8 mouse cellular contexts compared by ENCODE assay signal in genomic region chr10:78010335-78010734, GRCm38 (mm10). TPM values are rescaled to one million over a fixed set of nuclear protein-coding genes. Genes with fewer than 3 reads are reported as not detected.
A peak's percentile ranks its signal among the peaks of the same experiment; 100 is the strongest.
DNase-seq lines count a peak whose midpoint lies in the region; ATAC-seq and TF ChIP-seq lines count a peak whose summit lies in the region.

No protein-coding gene starts in this region.

- H3K4me1 ChIP-seq in forebrain, embryonic 11.5 days (replicated peaks; ENCODE audit: control insufficient read depth, insufficient read depth, low read length) = peaks cover 19% of the 10 kb centered on the region; the same call in 1 of the 2 replicates
- H3K4me1 ChIP-seq in liver, embryonic 11.5 days (replicated peaks; ENCODE audit: control insufficient read depth, insufficient read depth, low read length) = peaks cover 39% of the 10 kb centered on the region

- no peak overlapping the region for H3K27ac ChIP-seq in forebrain, embryonic 11.5 days (ENCODE audit: low read depth, low read length)
- H3K27ac ChIP-seq in liver, embryonic 11.5 days (ENCODE audit: low read depth, low read length) = no peak overlapping the region
- no peak overlapping the region for H3K27ac ChIP-seq in left cerebral cortex, adult 2 months

- H3K9me3 ChIP-seq in forebrain, embryonic 11.5 days (ENCODE audit: control insufficient read depth, low read length) = no peaks in the 10 kb centered on the region
- H3K9me3 ChIP-seq in liver, embryonic 11.5 days (ENCODE audit: control insufficient read depth, low read length) = no peaks in the 10 kb centered on the region; the same call in 1 of the 2 replicates

- intact Hi-C loops in left cerebral cortex, adult 2 months (cut with DNase I) = no loop called here

- DNase-seq in embryo, embryonic 10.5 days (ENCODE audit: low spot score) = peak; percentile 38
- no peak for DNase-seq in embryo, embryonic 9.5 days (ENCODE audit: extremely low spot score)
- peak; percentile 66 for DNase-seq in 416B (ENCODE audit: low read depth)
- no peak for DNase-seq in forebrain, embryonic 11.5 days (ENCODE audit: low spot score)
- DNase-seq in liver, embryonic 11.5 days (ENCODE audit: low spot score) = no peak
- no peak for DNase-seq in left cerebral cortex, adult 2 months (ENCODE audit: extremely low spot score in 1 of 2, low spot score in 2 of 2)
- no peak for DNase-seq in frontal cortex, postnatal 10 days (ENCODE audit: low spot score in 2 of 2)
- no peak for DNase-seq in cerebellum, postnatal 25 days

- WGBS in forebrain, embryonic 11.5 days = 21% methylated on average over 10 of the region's 10 CpGs
- WGBS in liver, embryonic 11.5 days = 15% methylated on average over 10 of the region's 10 CpGs

- H3K9ac ChIP-seq in forebrain, embryonic 11.5 days (ENCODE audit: low read length) = no peak overlapping the region; the same call in 1 of the 2 replicates
- peak overlapping the region; percentile 49 for H3K9ac ChIP-seq in liver, embryonic 11.5 days (ENCODE audit: low read depth, low read length)

- no peaks in the 10 kb centered on the region; the same call in 1 of the 2 replicates for H3K27me3 ChIP-seq in forebrain, embryonic 11.5 days (ENCODE audit: control insufficient read depth, insufficient read depth, low read length)
- no peaks in the 10 kb centered on the region for H3K27me3 ChIP-seq in liver, embryonic 11.5 days (replicated peaks; ENCODE audit: control insufficient read depth, insufficient read depth, low read length)

- H3K36me3 ChIP-seq in forebrain, embryonic 11.5 days (ENCODE audit: control insufficient read depth, insufficient read depth, low read length) = no peaks in the 10 kb centered on the region
- H3K36me3 ChIP-seq in liver, embryonic 11.5 days (ENCODE audit: control insufficient read depth, insufficient read depth, low read length) = 0 out of 2 replicates have a peak, but pooled peaks cover 2% of the 10 kb centered on the region

- ATAC-seq in forebrain, embryonic 11.5 days (replicated peaks; ENCODE audit: low FRiP score) = no peak
- ATAC-seq in liver, embryonic 11.5 days (replicated peaks; ENCODE audit: low FRiP score) = no peak

- TF ChIP-seq CTCF in left cerebral cortex, adult 2 months (IDR thresholded peaks at IDR 0.05) = no peak

- H3K4me2 ChIP-seq in forebrain, embryonic 11.5 days (ENCODE audit: low read depth, low read length, severe bottlenecking) = peak overlapping the region; percentile 42
- H3K4me2 ChIP-seq in liver, embryonic 11.5 days = peak overlapping the region; percentile 98

- H3K4me3 ChIP-seq in forebrain, embryonic 11.5 days (ENCODE audit: low read depth, low read length) = peak overlapping the region; percentile 3; the same call in 1 of the 2 replicates
- peak overlapping the region; percentile 87 for H3K4me3 ChIP-seq in liver, embryonic 11.5 days (ENCODE audit: low read depth, low read length)
- no peak overlapping the region for H3K4me3 ChIP-seq in left cerebral cortex, adult 2 months

RNA-seq across cellular contexts. Expression of gene Pfkl, which starts 0.5 kb away (rescaled TPM):
- polyA plus RNA-seq in forebrain, embryonic 11.5 days (2014; fragmentation: Nextera tagmentation; extraction: Ambion mirVana) = 171 and 174 TPM in 2 replicates
- 245 and 255 TPM in 2 replicates for polyA plus RNA-seq in liver, embryonic 11.5 days (2014; fragmentation: Nextera tagmentation; extraction: Ambion mirVana)
- 100 to 1,000 TPM; 141 to 149 TPM for total RNA-seq in left cerebral cortex, adult 2 months (2021)

RNA-seq across cellular contexts. Expression of gene Dnmt3l, which starts 31.4 kb away (rescaled TPM):
- not detected in 2 replicates for polyA plus RNA-seq in forebrain, embryonic 11.5 days (2014; fragmentation: Nextera tagmentation; extraction: Ambion mirVana)
- polyA plus RNA-seq in liver, embryonic 11.5 days (2014; fragmentation: Nextera tagmentation; extraction: Ambion mirVana) = not detected in 2 replicates
- under 1 TPM in 1 of 2 experiments, not detected in 1; 0.54 TPM for total RNA-seq in left cerebral cortex, adult 2 months (2021)

RNA-seq across cellular contexts. Expression of gene 1810043G02Rik, which starts 32.0 kb away (rescaled TPM):
- 34.9 and 38.6 TPM in 2 replicates for polyA plus RNA-seq in forebrain, embryonic 11.5 days (2014; fragmentation: Nextera tagmentation; extraction: Ambion mirVana)
- polyA plus RNA-seq in liver, embryonic 11.5 days (2014; fragmentation: Nextera tagmentation; extraction: Ambion mirVana) = 12.1 and 12.8 TPM in 2 replicates
- total RNA-seq in left cerebral cortex, adult 2 months (2021) = 10 to 100 TPM; 33.9 to 34.0 TPM

RNA-seq across cellular contexts. Expression of gene Aire, which starts 33.1 kb away (rescaled TPM):
- polyA plus RNA-seq in forebrain, embryonic 11.5 days (2014; fragmentation: Nextera tagmentation; extraction: Ambion mirVana) = 0.21 TPM in 1 of 2 replicates, not detected in the other
- polyA plus RNA-seq in liver, embryonic 11.5 days (2014; fragmentation: Nextera tagmentation; extraction: Ambion mirVana) = 0.16 and 0.51 TPM in 2 replicates
- total RNA-seq in left cerebral cortex, adult 2 months (2021) = under 1 TPM in 1 of 2 experiments, not detected in 1; 0.56 TPM

RNA-seq across cellular contexts. Expression of gene Trpm2, which starts 40.0 kb away (rescaled TPM):
- 0.86 and 0.87 TPM in 2 replicates for polyA plus RNA-seq in forebrain, embryonic 11.5 days (2014; fragmentation: Nextera tagmentation; extraction: Ambion mirVana)
- 1.2 TPM in 2 replicates for polyA plus RNA-seq in liver, embryonic 11.5 days (2014; fragmentation: Nextera tagmentation; extraction: Ambion mirVana)
- total RNA-seq in left cerebral cortex, adult 2 months (2021) = 10 to 100 TPM; 44.7 to 50.3 TPM

Comparison
In these comparisons a context has a peak if more than half of its experiments do, and no peak if none do; other contexts are left out.
1. DNase-seq: peak in embryo, embryonic 10.5 days (single experiment) and 416B (single experiment); none in embryo, embryonic 9.5 days (single experiment), forebrain, embryonic 11.5 days (single experiment), liver, embryonic 11.5 days (single experiment), left cerebral cortex, adult 2 months (0 of 2), frontal cortex, postnatal 10 days (0 of 2) and cerebellum, postnatal 25 days (0 of 2).